Mouse (Mus musculus): ENCODE measurements around the gene Rgs7bp.

- TF ChIP-seq CTCF (conservative IDR thresholded peaks at IDR 0.05; ENCODE audit: low read length): no peak
- TF ChIP-seq POU5F1 (IDR thresholded peaks at IDR 0.05; ENCODE audit: borderline replicate concordance, low read length): no peak
- no peak for TF ChIP-seq NANOG (IDR thresholded peaks at IDR 0.05; ENCODE audit: borderline replicate concordance, low read length)
Measured at GRCm38 (mm10) chr13:104967486-104967885, 87.2 kb downstream of the Rgs7bp start.
